Mouse (Mus musculus) hindbrain, embryonic 10.5 days (tissue): Measurements from ENCODE around the gene Gm8122. TPM values are rescaled to one million over a fixed set of nuclear protein-coding genes. Genes with fewer than 3 reads are reported as not detected.
"Not testable (repeated sequence)": the region's sequence is repeated elsewhere in the genome, so short reads cannot be mapped to it uniquely, and the experiment has no call there.

Experiments used
- DNase-seq: peaks from one replicate; pipeline ENCODE4 v3.0.0-alpha.2; 2017; ENCODE audit warnings: low spot score
- H3K27ac ChIP-seq: fragments of 300-500 bp; sonication (generic); 2 replicates; pipeline ENCODE4 v1.5.1; 2016; ENCODE audit warnings: mild to moderate bottlenecking, moderate library complexity
- H3K27me3 ChIP-seq: fragments of 300-500 bp; sonication (generic); 2 replicates; pipeline ENCODE4 v1.6.1; 2016; ENCODE audit warnings: mild to moderate bottlenecking; ENCODE audit not compliant: poor library complexity, insufficient read depth, severe bottlenecking
- H3K36me3 ChIP-seq: fragments of 300-500 bp; sonication (generic); 2 replicates; pipeline ENCODE4 v1.6.1; 2016; ENCODE audit warnings: mild to moderate bottlenecking, moderate library complexity
- H3K4me1 ChIP-seq: fragments of 300-500 bp; sonication (generic); replicated peaks from 2 replicates; pipeline ENCODE4 v1.6.1; 2016; ENCODE audit warnings: mild to moderate bottlenecking
- H3K4me3 ChIP-seq: fragments of 300-500 bp; sonication (generic); 2 replicates; pipeline ENCODE4 v1.5.1; 2016; ENCODE audit warnings: mild to moderate bottlenecking, moderate library complexity
- H3K9me3 ChIP-seq: fragments of 300-500 bp; sonication (generic); 2 replicates; pipeline ENCODE4 v1.6.1; 2016; ENCODE audit warnings: mild to moderate bottlenecking, moderate library complexity
- WGBS: fragments of 180-500 bp; shearing (Covaris S2); methylation state at CpG from one replicate; pipeline ENCODE4 v1.1.7; 2016; 5-methylcytosine and 5-hydroxymethylcytosine counted together
- polyA plus RNA-seq: library from polyadenylated mRNA; unstranded; fragments of >200 nt; fragmentation: Nextera tagmentation; extraction: Ambion mirVana; gene quantifications from 2 replicates; pipeline ENCODE4 v1.2.1, GENCODE M21; 2016

The Gm8122 gene
- polyA plus RNA-seq, 1 experiment from 2014 or later, result not detected

DNA sequence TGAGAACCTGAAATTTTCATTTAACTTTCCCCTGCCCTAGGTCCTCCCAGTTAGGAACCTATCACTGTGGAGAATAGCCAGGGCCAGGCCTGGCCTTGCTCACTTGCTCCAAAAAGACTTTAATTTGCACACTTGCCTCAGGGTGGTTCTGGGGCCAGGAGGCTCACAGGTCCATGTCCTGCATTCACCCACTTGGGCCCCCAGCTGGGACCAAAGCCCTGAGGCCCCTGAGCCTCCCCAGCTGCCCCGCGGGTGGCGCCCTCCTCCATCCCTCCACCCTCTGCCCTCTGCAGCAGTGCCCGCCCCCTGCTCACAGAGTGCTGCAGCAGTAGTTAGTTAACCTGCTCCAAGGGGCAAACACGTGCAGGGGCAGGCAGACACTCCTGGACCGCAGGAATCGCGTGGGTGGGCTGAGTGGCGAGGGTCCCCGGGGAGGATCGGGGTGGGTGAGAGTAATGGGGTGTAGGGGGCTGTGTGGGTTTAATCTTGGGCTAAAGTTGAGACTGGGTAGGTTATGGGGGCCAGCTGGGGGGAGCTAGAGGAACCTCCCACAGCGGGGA is 14.6 kb upstream of the Gm8122 start:
- H3K27me3 ChIP-seq, H3K36me3 ChIP-seq, DNase-seq, H3K4me3 ChIP-seq, H3K4me1 ChIP-seq, H3K27ac ChIP-seq, H3K9me3 ChIP-seq: not testable (repeated sequence)
- WGBS, result 18% methylated on average over 10 of the region's 12 CpGs

- H3K27ac ChIP-seq, H3K9me3 ChIP-seq, H3K4me3 ChIP-seq, DNase-seq, H3K4me1 ChIP-seq, H3K27me3 ChIP-seq, H3K36me3 ChIP-seq: not testable (repeated sequence)
Observed at GRCm38 (mm10) chr14:43237769-43238168, 2.7 kb upstream of the Gm8122 start.

Other genes with a start within 250 kb of the Gm8122 start
- not detected in 2 replicates for gene Gm8082, start 241.7 kb downstream of the Gm8122 start, polyA plus RNA-seq
- not detected in 2 replicates for gene Gm10376, start 219.7 kb downstream of the Gm8122 start, polyA plus RNA-seq
- not detected in 2 replicates for gene Gm8094, start 158.7 kb downstream of the Gm8122 start, polyA plus RNA-seq
- gene Gm8104, start 134.7 kb downstream of the Gm8122 start, polyA plus RNA-seq, result not detected in 2 replicates
- not detected in 2 replicates for gene Gm7233, start 55.4 kb downstream of the Gm8122 start, polyA plus RNA-seq
- not detected in 2 replicates for gene Gm8126, start 23.3 kb upstream of the Gm8122 start, polyA plus RNA-seq
- not detected in 2 replicates for gene Gm9732, start 39.7 kb upstream of the Gm8122 start, polyA plus RNA-seq
- not detected in 2 replicates for gene Gm8127, start 58.5 kb upstream of the Gm8122 start, polyA plus RNA-seq
- gene 1700001F09Rik, start 112.5 kb upstream of the Gm8122 start, polyA plus RNA-seq, result not detected in 2 replicates
- gene Gm8138, start 181.0 kb upstream of the Gm8122 start, polyA plus RNA-seq, result not detected in 2 replicates